Mouse (Mus musculus): ENCODE data around the gene 1700013H16Rik. TPM values are rescaled to one million over a fixed set of nuclear protein-coding genes. Genes with fewer than 3 reads are reported as not detected.

1700013H16Rik gene
- polyA plus RNA-seq, 1 experiment from 2014 or later = not detected

DNA sequence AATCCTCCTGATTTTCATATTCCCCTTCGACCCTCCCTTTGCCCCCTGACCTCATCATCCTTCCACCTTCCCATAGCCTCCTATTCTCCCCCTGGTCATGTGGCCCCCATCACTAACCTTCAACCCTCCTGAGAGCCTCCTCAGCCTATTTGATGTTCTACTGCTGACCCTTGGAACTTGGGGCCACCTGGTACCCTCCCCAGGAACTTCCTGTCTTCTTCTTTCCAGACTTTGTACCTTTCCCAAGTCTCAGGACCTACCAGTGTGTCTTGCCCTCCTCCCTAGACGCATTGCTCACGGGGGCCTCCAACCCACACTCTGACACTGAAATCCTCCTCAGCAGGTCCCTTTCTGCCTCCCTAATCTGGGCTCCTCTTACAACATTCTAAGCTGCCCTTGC is 55.0 kb downstream of the 1700013H16Rik start:
- WGBS = 80% methylated on average over 3 of the region's 3 CpGs
- Histone ChIP-seq H3K9ac (ENCODE audit: low read length) (no peak overlapping the region), H3K4me1 (ENCODE audit: control insufficient read depth, insufficient read depth, low read length) (no peaks in the 10 kb centered on the region), H3K4me2 (ENCODE audit: low read length) (no peak overlapping the region), H3K27me3 (replicated peaks; ENCODE audit: control insufficient read depth, insufficient read depth, low read length) (no peaks in the 10 kb centered on the region), H3K9me3 (replicated peaks; ENCODE audit: control insufficient read depth, low read length) (no peaks in the 10 kb centered on the region), H3K36me3 (ENCODE audit: control insufficient read depth, insufficient read depth, low read length) (no peaks in the 10 kb centered on the region), H3K27ac (ENCODE audit: low read depth, low read length) (no peak overlapping the region), H3K4me3 (ENCODE audit: low read depth, low read length) (no peak overlapping the region)
- ATAC-seq (no peak), DNase-seq (ENCODE audit: low spot score) (no peak)

DNA sequence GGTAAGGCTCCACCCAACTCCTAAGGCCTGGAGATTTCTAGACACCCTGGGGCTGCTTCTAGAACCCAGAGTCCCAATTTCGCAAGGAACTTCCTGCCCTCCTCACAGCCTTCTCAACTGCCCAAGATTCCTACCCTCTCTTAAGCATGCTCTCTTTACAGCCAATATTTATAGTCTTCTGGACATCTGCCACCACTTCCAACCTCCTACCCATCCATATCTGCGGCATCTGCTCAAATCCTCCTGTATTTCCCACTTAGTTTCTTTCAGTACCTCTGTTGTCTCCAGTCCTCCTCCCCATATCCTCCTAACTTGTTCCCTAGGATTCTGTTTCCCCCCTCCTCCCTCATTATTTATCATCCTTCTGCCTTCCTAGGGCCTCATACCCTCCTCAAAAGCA is 58.4 kb downstream of the 1700013H16Rik start:
- H3K9me3 ChIP-seq (replicated peaks; ENCODE audit: control insufficient read depth, low read length) = no peaks in the 10 kb centered on the region
- DNase-seq (ENCODE audit: low spot score) = no peak
- H3K4me1 ChIP-seq (ENCODE audit: control insufficient read depth, insufficient read depth, low read length) = no peaks in the 10 kb centered on the region
- no peaks in the 10 kb centered on the region for H3K27me3 ChIP-seq (replicated peaks; ENCODE audit: control insufficient read depth, insufficient read depth, low read length)
- no peak overlapping the region for H3K4me2 ChIP-seq (ENCODE audit: low read length)
- H3K27ac ChIP-seq (ENCODE audit: low read depth, low read length) = no peak overlapping the region
- H3K36me3 ChIP-seq (ENCODE audit: control insufficient read depth, insufficient read depth, low read length) = no peaks in the 10 kb centered on the region
- H3K4me3 ChIP-seq (ENCODE audit: low read depth, low read length) = no peak overlapping the region
- ATAC-seq = no peak
- 85% methylated on average over 2 of the region's 2 CpGs for WGBS
- no peak overlapping the region for H3K9ac ChIP-seq (ENCODE audit: low read length)

DNA sequence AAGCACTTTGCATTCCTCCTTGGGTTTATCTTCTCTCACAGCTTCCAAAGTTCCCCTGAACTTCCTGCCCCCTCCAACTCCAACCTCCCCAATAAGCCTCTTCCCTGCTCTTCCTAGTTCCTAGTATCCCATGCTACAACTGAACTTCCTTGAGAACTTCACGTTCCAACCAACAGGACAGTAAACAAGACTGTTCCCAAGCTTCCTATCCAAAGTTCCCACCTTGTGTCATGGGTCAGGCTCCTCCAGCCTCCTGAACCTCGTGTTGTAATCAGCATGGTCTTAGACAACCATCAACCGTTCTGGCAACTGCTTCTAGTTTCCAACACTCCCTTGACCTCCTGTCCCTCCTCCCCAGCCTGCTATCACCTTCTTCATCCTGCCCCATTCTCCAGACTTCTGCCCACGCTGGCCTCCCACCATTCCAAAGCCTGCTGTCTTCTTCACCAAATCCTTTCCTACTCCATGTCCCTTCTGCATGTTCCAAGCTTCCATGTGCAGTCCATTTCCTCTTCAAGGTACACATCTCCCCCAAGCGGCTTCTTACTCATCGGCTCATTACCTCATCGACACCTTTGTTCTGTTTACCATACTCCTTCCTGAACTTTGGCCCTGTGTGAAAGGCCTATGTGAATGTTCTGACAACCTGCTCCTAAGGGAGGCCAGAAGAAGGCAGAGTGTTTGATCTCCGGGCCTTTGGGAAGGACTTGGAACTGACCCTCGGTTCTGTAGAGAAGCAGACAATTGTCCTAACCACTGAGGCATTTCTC is 63.4 kb downstream of the 1700013H16Rik start:
- ATAC-seq = no peak

DNA sequence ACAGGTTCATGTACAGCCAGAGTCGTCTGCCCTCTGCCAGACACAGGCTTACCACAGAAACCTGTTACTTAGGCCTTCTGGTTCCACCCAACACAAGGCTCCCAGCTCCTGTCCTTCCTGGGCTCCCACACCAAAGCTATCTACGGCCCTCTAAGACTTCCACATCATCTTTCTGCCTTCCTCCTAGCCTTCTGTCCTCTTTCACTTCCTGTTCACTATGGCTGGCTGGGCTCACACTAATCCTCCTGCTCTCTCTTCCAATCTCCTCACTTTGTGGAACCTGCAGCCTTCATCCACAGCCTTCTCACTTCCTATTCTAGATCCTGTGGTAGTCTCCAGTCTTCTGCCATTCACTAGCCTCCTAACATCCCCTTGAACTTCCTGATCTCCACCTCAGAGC is 64.5 kb downstream of the 1700013H16Rik start:
- Histone ChIP-seq H3K4me2 (ENCODE audit: low read length) (no peak overlapping the region), H3K27me3 (replicated peaks; ENCODE audit: control insufficient read depth, insufficient read depth, low read length) (no peaks in the 10 kb centered on the region), H3K9ac (ENCODE audit: low read length) (no peak overlapping the region), H3K27ac (ENCODE audit: low read depth, low read length) (no peak overlapping the region), H3K9me3 (replicated peaks; ENCODE audit: control insufficient read depth, low read length) (no peaks in the 10 kb centered on the region), H3K36me3 (ENCODE audit: control insufficient read depth, insufficient read depth, low read length) (no peaks in the 10 kb centered on the region), H3K4me3 (ENCODE audit: low read depth, low read length) (no peak overlapping the region), H3K4me1 (ENCODE audit: control insufficient read depth, insufficient read depth, low read length) (no peaks in the 10 kb centered on the region)
- 76% methylated on average over 2 of the region's 2 CpGs for WGBS
- DNase-seq (ENCODE audit: low spot score) (no peak), ATAC-seq (no peak)

More for the DNA sequence above, 63.4 kb downstream of the 1700013H16Rik start:
- H3K4me2 ChIP-seq (ENCODE audit: low read length) = no peak overlapping the region
- no peaks in the 10 kb centered on the region for H3K4me1 ChIP-seq (ENCODE audit: control insufficient read depth, insufficient read depth, low read length)
- no peak for DNase-seq (ENCODE audit: low spot score)
- no peaks in the 10 kb centered on the region for H3K9me3 ChIP-seq (replicated peaks; ENCODE audit: control insufficient read depth, low read length)
- H3K4me3 ChIP-seq (ENCODE audit: low read depth, low read length) = no peak overlapping the region
- WGBS = 84% methylated on average over 9 of the region's 9 CpGs
- no peaks in the 10 kb centered on the region for H3K27me3 ChIP-seq (replicated peaks; ENCODE audit: control insufficient read depth, insufficient read depth, low read length)
- no peak overlapping the region for H3K9ac ChIP-seq (ENCODE audit: low read length)
- H3K36me3 ChIP-seq (ENCODE audit: control insufficient read depth, insufficient read depth, low read length) = no peaks in the 10 kb centered on the region
- H3K27ac ChIP-seq (ENCODE audit: low read depth, low read length) = no peak overlapping the region

Other genes with a start within 250 kb of the 1700013H16Rik start
- 131 and 144 TPM in 2 replicates for gene Rtl8c, start 149.8 kb downstream of the 1700013H16Rik start, polyA plus RNA-seq (2014; fragmentation: Nextera tagmentation; extraction: Ambion mirVana)
- gene Gm14597, start 148.9 kb downstream of the 1700013H16Rik start, polyA plus RNA-seq (2014; fragmentation: Nextera tagmentation; extraction: Ambion mirVana) = not detected in 2 replicates
- gene Rtl8a, start 114.1 kb downstream of the 1700013H16Rik start, polyA plus RNA-seq (2014; fragmentation: Nextera tagmentation; extraction: Ambion mirVana) = 145 and 165 TPM in 2 replicates
- gene Rtl8b, start 87.4 kb downstream of the 1700013H16Rik start, polyA plus RNA-seq (2014; fragmentation: Nextera tagmentation; extraction: Ambion mirVana) = 115 and 145 TPM in 2 replicates
- gene 4930502E18Rik, start 33.0 kb downstream of the 1700013H16Rik start, polyA plus RNA-seq (2014; fragmentation: Nextera tagmentation; extraction: Ambion mirVana) = 0.24 and 0.25 TPM in 2 replicates
- gene Zfp36l3, start 18.6 kb upstream of the 1700013H16Rik start, polyA plus RNA-seq (2014; fragmentation: Nextera tagmentation; extraction: Ambion mirVana) = not detected in 2 replicates
- gene Xlr, start 39.9 kb upstream of the 1700013H16Rik start, polyA plus RNA-seq (2014; fragmentation: Nextera tagmentation; extraction: Ambion mirVana) = 0.83 and 1.1 TPM in 2 replicates